Mouse (Mus musculus) small intestine, adult 2 months (tissue): ENCODE data around the gene Spred2.

Experiments
- CTCF ChIP-seq: fragments of 200-500 bp; IDR thresholded peaks from 2 replicates; pipeline ENCODE4 v1.5.1; 2012; ENCODE audit warnings: low read depth, mild to moderate bottlenecking, control low read depth, inconsistent platforms, low read length, moderate library complexity, mixed read lengths; ENCODE audit not compliant: insufficient replicate concordance, insufficient read length; ENCODE audit errors: extremely low read depth
- POLR2A ChIP-seq: fragments of 200-500 bp; IDR thresholded peaks from 2 replicates; pipeline ENCODE4 v1.6.1; 2012; ENCODE audit warnings: low read depth, mild to moderate bottlenecking, control low read depth, inconsistent platforms, low read length, moderate library complexity

DNA sequence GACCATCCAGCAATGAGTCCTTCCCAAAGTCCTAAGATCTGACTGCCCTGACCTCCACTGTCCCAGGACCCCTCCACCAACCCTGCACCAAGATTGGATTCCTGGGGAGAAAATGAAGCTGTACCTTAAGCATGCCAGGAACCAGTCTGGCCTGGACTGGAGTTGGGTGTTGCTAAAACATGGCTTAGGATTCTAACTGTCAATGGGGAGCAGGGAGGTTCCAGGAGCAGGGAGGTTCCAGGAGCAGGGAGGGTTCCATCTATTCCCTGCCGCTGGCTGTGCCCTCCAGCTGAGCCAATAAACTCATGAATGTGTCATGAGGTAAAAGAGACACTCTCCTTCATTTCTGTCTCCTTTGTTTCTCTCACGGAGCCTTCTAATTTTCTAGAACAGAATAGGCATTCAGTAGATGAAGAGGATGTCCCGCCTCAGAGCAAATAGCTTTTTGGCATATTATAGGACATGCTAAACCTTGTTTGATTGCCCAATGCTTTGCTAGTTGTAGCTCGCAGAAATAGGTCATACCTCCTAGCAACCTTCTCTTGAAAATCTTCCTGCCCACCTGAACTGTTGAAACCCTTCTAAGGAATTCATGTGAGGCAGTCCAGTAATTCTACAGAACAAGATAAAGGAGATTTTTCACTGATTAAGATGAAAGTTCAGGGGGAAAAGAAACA is 46.8 kb upstream of the Spred2 start:
- TF ChIP-seq POLR2A (no peak), CTCF (no peak)
